Mouse (Mus musculus) kidney, adult 8-10 months (tissue): ENCODE measurements at regions not wholly inside any gene's neighbourhood (a gene's known extent, or its start where the extent isn't known, plus 50 kb on each side); places are given as distances from the start of the nearest gene placed in this dataset.
A peak's percentile ranks its signal among the peaks of the same experiment; 100 is the strongest.

Experiments
- DNase-seq, 2 experiments: peaks; one replicate each; pipeline ENCODE4 v3.0.0; 2022

GRCm38 (mm10) chr2:70914372-70914771 is 88.8 kb upstream of the Tlk1 start:
- DNase-seq = no peak

GRCm38 (mm10) chr2:70909401-70909800 is 83.9 kb upstream of the Tlk1 start:
- no peak for DNase-seq

GRCm38 (mm10) chr2:70908579-70908978 is 83.1 kb upstream of the Tlk1 start:
- DNase-seq = no peak

- no peak for DNase-seq
Measured at GRCm38 (mm10) chr2:70906216-70906615, 80.7 kb upstream of the Tlk1 start.

GRCm38 (mm10) chr2:70904429-70904828 is 78.9 kb upstream of the Tlk1 start:
- no peak for DNase-seq

- no peak for DNase-seq
Measured at GRCm38 (mm10) chr2:70902196-70902595, 76.7 kb upstream of the Tlk1 start.

GRCm38 (mm10) chr2:70901479-70901878 is 76.0 kb upstream of the Tlk1 start:
- DNase-seq = no peak

- no peak for DNase-seq
Measured at GRCm38 (mm10) chr2:70899056-70899455, 73.5 kb upstream of the Tlk1 start.

GRCm38 (mm10) chr2:70898396-70898795 is 72.9 kb upstream of the Tlk1 start:
- no peak for DNase-seq

GRCm38 (mm10) chr2:70897373-70897772 is 71.8 kb upstream of the Tlk1 start:
- no peak for DNase-seq

GRCm38 (mm10) chr2:70889522-70890100 is 64.1 kb upstream of the Tlk1 start:
- peak in 1 of 2 experiments; percentile 29 for DNase-seq

GRCm38 (mm10) chr2:70888840-70889469 is 63.4 kb upstream of the Tlk1 start:
- DNase-seq = no peak

GRCm38 (mm10) chr2:70886831-70887230 is 61.3 kb upstream of the Tlk1 start:
- no peak for DNase-seq

- DNase-seq = no peak
Measured at GRCm38 (mm10) chr2:70885674-70886073, 60.1 kb upstream of the Tlk1 start.

- DNase-seq = peak; percentile 43 to 52
Measured at GRCm38 (mm10) chr2:70877333-70878080, 52.0 kb upstream of the Tlk1 start.

- no peak for DNase-seq
Measured at GRCm38 (mm10) chr2:70876251-70876650, 50.7 kb upstream of the Tlk1 start.
